Mouse (Mus musculus) megakaryocyte progenitor cell, adult 5-6 weeks (primary cell): Measurements from ENCODE around the gene Ctdsp2. TPM values are rescaled to one million over a fixed set of nuclear protein-coding genes. Genes with fewer than 3 reads are reported as not detected.

Experiments
- ATAC-seq: replicated peaks from 2 replicates; pipeline ENCODE4 v1.8.0; 2016; ENCODE audit warnings: mild to moderate bottlenecking, moderate TSS enrichment, inconsistent platforms; ENCODE audit not compliant: poor library complexity
- total RNA-seq, 2 experiments: library from RNA; stranded (forward) in 1 of 2; stranded (reverse) in 1 of 2; fragments of 157-497, 149-512 nt in 1 of 2; fragments of 200-1000 nt in 1 of 2; gene quantifications; 2 replicates each; pipeline versions ENCODE4 v1.2.3 to v1.2.4; 2015 to 2017

Ctdsp2 gene
- total RNA-seq (2015), result 40.3 and 42.1 TPM in 2 replicates
- 16.1 and 20.9 TPM in 2 replicates for total RNA-seq (2017)

- peak; percentile 87 for ATAC-seq
Observed at GRCm38 (mm10) chr10:126978277-126978994, at the start of gene Ctdsp2. Gene Ctdsp2, plus strand, starts transcription at chr10:126978717.

GRCm38 (mm10) chr10:126928819-126929206 is 49.7 kb upstream of the Ctdsp2 start:
- no peak for ATAC-seq

GRCm38 (mm10) chr10:126929543-126929942 is 49.0 kb upstream of the Ctdsp2 start:
- no peak for ATAC-seq

- no peak for ATAC-seq
Observed at GRCm38 (mm10) chr10:126930270-126931121, 48.0 kb upstream of the Ctdsp2 start.

- no peak for ATAC-seq
Observed at GRCm38 (mm10) chr10:126931123-126931759, 47.3 kb upstream of the Ctdsp2 start.

GRCm38 (mm10) chr10:126931760-126932139 is 46.8 kb upstream of the Ctdsp2 start:
- ATAC-seq, result no peak

GRCm38 (mm10) chr10:126934561-126934960 is 44.0 kb upstream of the Ctdsp2 start:
- no peak for ATAC-seq

- no peak for ATAC-seq
Observed at GRCm38 (mm10) chr10:126935121-126935520, 43.4 kb upstream of the Ctdsp2 start.

GRCm38 (mm10) chr10:126935556-126936381 is 42.7 kb upstream of the Ctdsp2 start:
- ATAC-seq, result peak; percentile 23; the same call in 1 of the 2 replicates

GRCm38 (mm10) chr10:126940949-126941348 is 37.6 kb upstream of the Ctdsp2 start:
- ATAC-seq, result no peak

GRCm38 (mm10) chr10:126945531-126945930 is 33.0 kb upstream of the Ctdsp2 start:
- no peak for ATAC-seq

GRCm38 (mm10) chr10:126949824-126950223 is 28.7 kb upstream of the Ctdsp2 start:
- no peak for ATAC-seq

GRCm38 (mm10) chr10:126950572-126950971 is 27.9 kb upstream of the Ctdsp2 start:
- ATAC-seq, result peak; percentile 95

GRCm38 (mm10) chr10:126952375-126952774 is 26.1 kb upstream of the Ctdsp2 start:
- ATAC-seq, result no peak

- no peak for ATAC-seq
Observed at GRCm38 (mm10) chr10:126953029-126953471, 25.5 kb upstream of the Ctdsp2 start.

- no peak for ATAC-seq
Observed at GRCm38 (mm10) chr10:126956692-126957358, 21.7 kb upstream of the Ctdsp2 start.

GRCm38 (mm10) chr10:126957359-126958107 is 21.0 kb upstream of the Ctdsp2 start:
- ATAC-seq, result peak; percentile 87

- ATAC-seq, result no peak
Observed at GRCm38 (mm10) chr10:126960496-126960895, 18.0 kb upstream of the Ctdsp2 start.

GRCm38 (mm10) chr10:126961757-126962156 is 16.8 kb upstream of the Ctdsp2 start:
- no peak for ATAC-seq
